8 mouse cellular contexts compared by ENCODE assay signal in genomic region chr14:18506168-18506567, GRCm38 (mm10).
DNase-seq lines count a peak whose midpoint lies in the region; ATAC-seq lines count a peak whose summit lies in the region.

No protein-coding gene starts in this region.

- peak; percentile 91 for ATAC-seq in granulocyte monocyte progenitor cell, adult 5-6 weeks (replicated peaks; ENCODE audit: poor library complexity, severe bottlenecking)
- ATAC-seq in erythroblast, adult 5-6 weeks (replicated peaks; ENCODE audit: low FRiP score, poor library complexity, severe bottlenecking), result no peak

- peak; percentile 42 for DNase-seq in gastrocnemius, adult 18-20 months (ENCODE audit: low spot score)
- no peak for DNase-seq in gastrocnemius, postnatal 4 days (ENCODE audit: low spot score in 2 of 2)
- peak; percentile 54 for DNase-seq in right cerebral cortex, adult 18-20 months
- no peak for DNase-seq in right cerebral cortex, postnatal 4 days
- peak; percentile 39 for DNase-seq in lung, postnatal 14 days
- DNase-seq in spleen, adult 18-20 months, result no peak

Comparison
In these comparisons a context has a peak if more than half of its experiments do, and no peak if none do; other contexts are left out.
1. DNase-seq: peak in gastrocnemius, adult 18-20 months (single experiment), right cerebral cortex, adult 18-20 months (single experiment) and lung, postnatal 14 days (single experiment); none in gastrocnemius, postnatal 4 days (0 of 2), right cerebral cortex, postnatal 4 days (single experiment) and spleen, adult 18-20 months (0 of 2).